In genomic region chr14:31193791-31194190, GRCm38 (mm10) we compare ENCODE assay signal across 18 mouse cellular contexts. TPM values are rescaled to one million over a fixed set of nuclear protein-coding genes. Genes with fewer than 3 reads are reported as not detected.
A peak's percentile ranks its signal among the peaks of the same experiment; 100 is the strongest.
DNase-seq lines count a peak whose midpoint lies in the region; ATAC-seq and TF ChIP-seq lines count a peak whose summit lies in the region.
"Had no signal": no experiment of that assay in that cellular context is flagged by ENCODE, and none has a peak within 500 bp of the region (broad histone marks: within the 10 kb centered on the region; RNA-seq: fewer than 3 reads in every experiment).

No protein-coding gene starts in this region.

- 71% methylated on average over 7 of the region's 7 CpGs for WGBS in forebrain, embryonic 14.5 days
- WGBS in forebrain, embryonic 13.5 days, result 75% methylated on average over 7 of the region's 7 CpGs
- 51% methylated on average over 7 of the region's 7 CpGs for WGBS in heart, embryonic 15.5 days
- 60% methylated on average over 7 of the region's 7 CpGs for WGBS in lung, embryonic 16.5 days
- WGBS in olfactory bulb, adult 2 months, result 27% methylated on average over 7 of the region's 7 CpGs

- no peak overlapping the region for H3K4me2 ChIP-seq in forebrain, embryonic 14.5 days (ENCODE audit: low read length)
- no peak overlapping the region for H3K4me2 ChIP-seq in forebrain, embryonic 13.5 days
- H3K4me2 ChIP-seq in heart, embryonic 15.5 days, result no peak overlapping the region
- H3K4me2 ChIP-seq in lung, embryonic 16.5 days (ENCODE audit: low read depth, low read length), result no peak overlapping the region
- H3K4me2 ChIP-seq: hindbrain, embryonic 14.5 days; kidney, embryonic 15.5 days; liver, embryonic 12.5 days had no signal

- TF ChIP-seq POLR2A in olfactory bulb, adult 2 months (IDR thresholded peaks at IDR 0.05; ENCODE audit: insufficient read depth, low read depth, low read length), result no peak

- no peak overlapping the region for H3K4me3 ChIP-seq in forebrain, embryonic 14.5 days (ENCODE audit: low read depth, low read length)
- no peak overlapping the region for H3K4me3 ChIP-seq in forebrain, embryonic 13.5 days
- H3K4me3 ChIP-seq in heart, embryonic 15.5 days, result no peak overlapping the region
- H3K4me3 ChIP-seq in lung, embryonic 16.5 days (ENCODE audit: low read length), result no peak overlapping the region
- H3K4me3 ChIP-seq in olfactory bulb, adult 2 months (ENCODE audit: insufficient read depth, low read depth, low read length), result no peak overlapping the region
- H3K4me3 ChIP-seq: kidney, embryonic 15.5 days; limb, embryonic 10.5 days; liver, embryonic 12.5 days; midbrain, embryonic 10.5 days had no signal

- peaks cover 91% of the 10 kb centered on the region for H3K36me3 ChIP-seq in forebrain, embryonic 14.5 days (ENCODE audit: control insufficient read depth, insufficient read depth, low read length)
- H3K36me3 ChIP-seq in forebrain, embryonic 13.5 days (ENCODE audit: poor library complexity, severe bottlenecking), result peaks cover 84% of the 10 kb centered on the region
- H3K36me3 ChIP-seq in heart, embryonic 15.5 days, result peaks cover 42% of the 10 kb centered on the region
- peaks cover 32% of the 10 kb centered on the region for H3K36me3 ChIP-seq in lung, embryonic 16.5 days (ENCODE audit: control insufficient read depth, insufficient read depth, low read length)

- H3K27me3 ChIP-seq in forebrain, embryonic 14.5 days (replicated peaks; ENCODE audit: control insufficient read depth, insufficient read depth, low read length), result no peaks in the 10 kb centered on the region
- H3K27me3 ChIP-seq in forebrain, embryonic 13.5 days, result no peaks in the 10 kb centered on the region
- no peaks in the 10 kb centered on the region for H3K27me3 ChIP-seq in heart, embryonic 15.5 days
- no peaks in the 10 kb centered on the region for H3K27me3 ChIP-seq in lung, embryonic 16.5 days (ENCODE audit: control insufficient read depth, insufficient read depth, low read depth, low read length)
- H3K27me3 ChIP-seq: kidney, embryonic 15.5 days; liver, embryonic 12.5 days; Patski had no signal

- H3K4me1 ChIP-seq in forebrain, embryonic 14.5 days (ENCODE audit: control insufficient read depth, insufficient read depth, low read length), result peaks cover 2% of the 10 kb centered on the region; the same call in 1 of the 2 replicates
- H3K4me1 ChIP-seq in forebrain, embryonic 13.5 days, result peaks cover 12% of the 10 kb centered on the region; the same call in 1 of the 2 replicates
- peaks cover 94% of the 10 kb centered on the region for H3K4me1 ChIP-seq in heart, embryonic 15.5 days (replicated peaks)
- peaks cover 13% of the 10 kb centered on the region for H3K4me1 ChIP-seq in lung, embryonic 16.5 days (replicated peaks; ENCODE audit: control insufficient read depth, insufficient read depth, low read length)
- H3K4me1 ChIP-seq in olfactory bulb, adult 2 months (ENCODE audit: control insufficient read depth, insufficient read depth, low read length), result peaks cover 13% of the 10 kb centered on the region
- H3K4me1 ChIP-seq: limb, embryonic 10.5 days had no signal

- TF ChIP-seq CTCF in olfactory bulb, adult 2 months (IDR thresholded peaks at IDR 0.05; ENCODE audit: insufficient read depth, low read depth, low read length), result no peak

- peak; percentile 64; the same call in 1 of the 2 replicates for ATAC-seq in forebrain, embryonic 14.5 days
- ATAC-seq in forebrain, embryonic 13.5 days, result no peak
- no peak for ATAC-seq in heart, embryonic 15.5 days (replicated peaks; ENCODE audit: insufficient number of reproducible peaks, insufficient read depth, low FRiP score, low read depth)
- no peak for ATAC-seq in lung, embryonic 16.5 days (ENCODE audit: low read depth)
- ATAC-seq: intestine, embryonic 16.5 days; liver, embryonic 12.5 days; Patski had no signal

- intact Hi-C loops in heart, postnatal 25 days (cut with DNase I), result loop anchor here (2.0 kb wide), 1 partner anchor 65 kb away; the partner anchor contains the start of gene Smim4

- H3K9ac ChIP-seq in forebrain, embryonic 14.5 days (ENCODE audit: low read length), result no peak overlapping the region
- no peak overlapping the region for H3K9ac ChIP-seq in forebrain, embryonic 13.5 days
- no peak overlapping the region for H3K9ac ChIP-seq in heart, embryonic 15.5 days
- no peak overlapping the region for H3K9ac ChIP-seq in lung, embryonic 16.5 days (ENCODE audit: low read length)
- H3K9ac ChIP-seq: hindbrain, embryonic 14.5 days; kidney, embryonic 15.5 days; liver, embryonic 12.5 days had no signal

- H3K27ac ChIP-seq in forebrain, embryonic 14.5 days (ENCODE audit: low read depth, low read length), result no peak overlapping the region
- no peak overlapping the region; the same call in 1 of the 2 replicates for H3K27ac ChIP-seq in forebrain, embryonic 13.5 days
- H3K27ac ChIP-seq in heart, embryonic 15.5 days, result peak overlapping the region; percentile 90
- peak overlapping the region; percentile 49; the same call in 1 of the 2 replicates for H3K27ac ChIP-seq in lung, embryonic 16.5 days (ENCODE audit: low read length)
- peak overlapping the region; percentile 89; the same call in 1 of the 2 replicates for H3K27ac ChIP-seq in olfactory bulb, adult 2 months (ENCODE audit: insufficient read depth, low read depth, low read length)
- H3K27ac ChIP-seq: hindbrain, embryonic 14.5 days; kidney, embryonic 15.5 days; limb, embryonic 10.5 days; liver, embryonic 12.5 days; midbrain, embryonic 10.5 days had no signal

- DNase-seq in forebrain, embryonic 14.5 days (ENCODE audit: low spot score), result peak; percentile 58
- DNase-seq in heart, postnatal 25 days (ENCODE audit: low spot score), result no peak
- no peak for DNase-seq in lung, postnatal 10 days
- DNase-seq: adrenal gland, postnatal 25 days; gastrocnemius, postnatal 10 days; right cerebral cortex, adult 18-20 months; thymus, postnatal 36 days had no signal

- H3K9me3 ChIP-seq in forebrain, embryonic 14.5 days (replicated peaks; ENCODE audit: control insufficient read depth, low read length), result no peaks in the 10 kb centered on the region
- no peaks in the 10 kb centered on the region for H3K9me3 ChIP-seq in forebrain, embryonic 13.5 days (replicated peaks)
- no peaks in the 10 kb centered on the region for H3K9me3 ChIP-seq in heart, embryonic 15.5 days (replicated peaks)
- no peaks in the 10 kb centered on the region for H3K9me3 ChIP-seq in lung, embryonic 16.5 days (ENCODE audit: control insufficient read depth, low read length)
- H3K9me3 ChIP-seq: kidney, embryonic 15.5 days; limb, embryonic 10.5 days; liver, embryonic 12.5 days; midbrain, embryonic 10.5 days had no signal

RNA-seq across cellular contexts. Expression of gene Tnnc1, which starts 14.3 kb away (rescaled TPM):
- polyA plus RNA-seq in forebrain, embryonic 14.5 days (2014; fragmentation: Nextera tagmentation; extraction: Ambion mirVana), result 1.2 and 1.3 TPM in 2 replicates
- polyA plus RNA-seq in forebrain, embryonic 13.5 days (2015; fragmentation: Nextera tagmentation; extraction: Ambion mirVana), result 0.84 and 2.2 TPM in 2 replicates
- 3,799 and 4,649 TPM in 2 replicates for polyA plus RNA-seq in heart, embryonic 15.5 days (2015; fragmentation: Nextera tagmentation; extraction: Ambion mirVana)
- 1,000 to 10,000 TPM; 5,169 to 5,647 TPM for total RNA-seq in heart, postnatal 25 days (2021)
- 93.6 and 113 TPM in 2 replicates for polyA plus RNA-seq in lung, embryonic 16.5 days (2015; fragmentation: Nextera tagmentation; extraction: Ambion mirVana)
- not detected in 2 replicates for polyA plus RNA-seq in olfactory bulb, adult 2 months (2012; ENCODE audit: insufficient read depth, insufficient read length, low replicate concordance, missing spikeins)

RNA-seq across cellular contexts. Expression of gene Nisch, which starts 23.0 kb away (rescaled TPM):
- polyA plus RNA-seq in forebrain, embryonic 14.5 days (2014; fragmentation: Nextera tagmentation; extraction: Ambion mirVana), result 217 and 277 TPM in 2 replicates
- polyA plus RNA-seq in forebrain, embryonic 13.5 days (2015; fragmentation: Nextera tagmentation; extraction: Ambion mirVana), result 298 and 341 TPM in 2 replicates
- 287 and 381 TPM in 2 replicates for polyA plus RNA-seq in heart, embryonic 15.5 days (2015; fragmentation: Nextera tagmentation; extraction: Ambion mirVana)
- total RNA-seq in heart, postnatal 25 days (2021), result 100 to 1,000 TPM; 145 to 148 TPM
- 377 and 397 TPM in 2 replicates for polyA plus RNA-seq in lung, embryonic 16.5 days (2015; fragmentation: Nextera tagmentation; extraction: Ambion mirVana)
- 606 and 1,155 TPM in 2 replicates for polyA plus RNA-seq in olfactory bulb, adult 2 months (2012; ENCODE audit: insufficient read depth, insufficient read length, low replicate concordance, missing spikeins)

RNA-seq across cellular contexts. Expression of gene Sema3g, which starts 23.9 kb away (rescaled TPM):
- 0.23 and 0.25 TPM in 2 replicates for polyA plus RNA-seq in forebrain, embryonic 14.5 days (2014; fragmentation: Nextera tagmentation; extraction: Ambion mirVana)
- polyA plus RNA-seq in forebrain, embryonic 13.5 days (2015; fragmentation: Nextera tagmentation; extraction: Ambion mirVana), result 0.57 and 0.58 TPM in 2 replicates
- polyA plus RNA-seq in heart, embryonic 15.5 days (2015; fragmentation: Nextera tagmentation; extraction: Ambion mirVana), result 0.60 and 0.83 TPM in 2 replicates
- total RNA-seq in heart, postnatal 25 days (2021), result 10 to 100 TPM; 12.4 to 16.1 TPM
- 2.3 and 2.7 TPM in 2 replicates for polyA plus RNA-seq in lung, embryonic 16.5 days (2015; fragmentation: Nextera tagmentation; extraction: Ambion mirVana)
- not detected in 2 replicates for polyA plus RNA-seq in olfactory bulb, adult 2 months (2012; ENCODE audit: insufficient read depth, insufficient read length, low replicate concordance, missing spikeins)

RNA-seq across cellular contexts. Expression of gene Stab1, which starts 25.4 kb away (rescaled TPM):
- 21.8 and 22.1 TPM in 2 replicates for polyA plus RNA-seq in forebrain, embryonic 14.5 days (2014; fragmentation: Nextera tagmentation; extraction: Ambion mirVana)
- polyA plus RNA-seq in forebrain, embryonic 13.5 days (2015; fragmentation: Nextera tagmentation; extraction: Ambion mirVana), result 13.5 and 16.3 TPM in 2 replicates
- polyA plus RNA-seq in heart, embryonic 15.5 days (2015; fragmentation: Nextera tagmentation; extraction: Ambion mirVana), result 43.7 and 46.8 TPM in 2 replicates
- 10 to 100 TPM; 76.4 to 76.8 TPM for total RNA-seq in heart, postnatal 25 days (2021)
- polyA plus RNA-seq in lung, embryonic 16.5 days (2015; fragmentation: Nextera tagmentation; extraction: Ambion mirVana), result 48.9 and 52.1 TPM in 2 replicates
- polyA plus RNA-seq in olfactory bulb, adult 2 months (2012; ENCODE audit: insufficient read depth, insufficient read length, low replicate concordance, missing spikeins), result not detected in 2 replicates

RNA-seq across cellular contexts. Expression of gene Phf7, which starts 57.3 kb away (rescaled TPM):
- polyA plus RNA-seq in forebrain, embryonic 14.5 days (2014; fragmentation: Nextera tagmentation; extraction: Ambion mirVana), result 11.6 and 13.2 TPM in 2 replicates
- polyA plus RNA-seq in forebrain, embryonic 13.5 days (2015; fragmentation: Nextera tagmentation; extraction: Ambion mirVana), result 13.2 and 14.7 TPM in 2 replicates
- polyA plus RNA-seq in heart, embryonic 15.5 days (2015; fragmentation: Nextera tagmentation; extraction: Ambion mirVana), result 7.9 and 8.3 TPM in 2 replicates
- total RNA-seq in heart, postnatal 25 days (2021), result 1 to 10 TPM; 3.4 to 4.1 TPM
- polyA plus RNA-seq in lung, embryonic 16.5 days (2015; fragmentation: Nextera tagmentation; extraction: Ambion mirVana), result 13.5 TPM in 2 replicates
- polyA plus RNA-seq in olfactory bulb, adult 2 months (2012; ENCODE audit: insufficient read depth, insufficient read length, low replicate concordance, missing spikeins), result not detected in 2 replicates

Comparison
In these comparisons a context has a peak if more than half of its experiments do, and no peak if none do; other contexts are left out.
1. H3K27ac ChIP-seq: peak in heart, embryonic 15.5 days (single experiment), lung, embryonic 16.5 days (single experiment) and olfactory bulb, adult 2 months (single experiment); none in forebrain, embryonic 14.5 days (single experiment) and forebrain, embryonic 13.5 days (single experiment).
2. RNA of gene Tnnc1, which starts 14.3 kb away (polyA plus RNA-seq): 3,799 to 4,649 TPM in heart, embryonic 15.5 days and 93.6 to 113 TPM in lung, embryonic 16.5 days; 1.2 to 1.3 TPM in forebrain, embryonic 14.5 days, 0.84 to 2.2 TPM in forebrain, embryonic 13.5 days and not detected in olfactory bulb, adult 2 months; every median in the first group is over 10 times any median in the second.